ENCODE assay signal across 21 mouse cellular contexts in genomic region chr5:77805303-77805702, GRCm38 (mm10).
DNase-seq lines count a peak whose midpoint lies in the region; ATAC-seq and TF ChIP-seq lines count a peak whose summit lies in the region.
"Had no signal": no experiment of that assay in that cellular context is flagged by ENCODE, and none has a peak within 500 bp of the region (broad histone marks: within the 10 kb centered on the region; RNA-seq: fewer than 3 reads in every experiment).

No protein-coding gene starts in this region.

- peaks cover 10% of the 10 kb centered on the region for H3K4me1 ChIP-seq in forebrain, embryonic 14.5 days (ENCODE audit: control insufficient read depth, insufficient read depth, low read length)
- peaks cover 25% of the 10 kb centered on the region for H3K4me1 ChIP-seq in forebrain, embryonic 13.5 days
- 0 out of 2 replicates have a peak, but pooled peaks cover 3% of the 10 kb centered on the region for H3K4me1 ChIP-seq in forebrain, postnatal 0 days (ENCODE audit: insufficient read depth)
- H3K4me1 ChIP-seq in forebrain, embryonic 11.5 days (replicated peaks; ENCODE audit: control insufficient read depth, insufficient read depth, low read length) = no peaks in the 10 kb centered on the region
- no peaks in the 10 kb centered on the region for H3K4me1 ChIP-seq in midbrain, embryonic 11.5 days (ENCODE audit: control insufficient read depth, insufficient read depth, low read length)
- peaks cover 21% of the 10 kb centered on the region for H3K4me1 ChIP-seq in midbrain, embryonic 13.5 days (replicated peaks)
- H3K4me1 ChIP-seq: embryonic facial prominence, embryonic 12.5 days had no signal

- no peak overlapping the region for H3K4me2 ChIP-seq in forebrain, embryonic 14.5 days (ENCODE audit: low read length)
- no peak overlapping the region for H3K4me2 ChIP-seq in forebrain, embryonic 13.5 days
- no peak overlapping the region for H3K4me2 ChIP-seq in forebrain, postnatal 0 days (ENCODE audit: low read depth)
- no peak overlapping the region for H3K4me2 ChIP-seq in forebrain, embryonic 11.5 days (ENCODE audit: low read depth, low read length, severe bottlenecking)
- H3K4me2 ChIP-seq in midbrain, embryonic 11.5 days = no peak overlapping the region
- H3K4me2 ChIP-seq in midbrain, embryonic 13.5 days (replicated peaks) = no peak overlapping the region
- H3K4me2 ChIP-seq: embryonic facial prominence, embryonic 12.5 days had no signal

- DNase-seq in forebrain, embryonic 14.5 days (ENCODE audit: low spot score) = peak; percentile 36
- peak; percentile 51 for DNase-seq in forebrain, postnatal 0 days
- DNase-seq in forebrain, embryonic 11.5 days (ENCODE audit: low spot score) = no peak
- peak; percentile 73 for DNase-seq in midbrain, embryonic 11.5 days (ENCODE audit: low spot score, missing footprints)
- DNase-seq: adrenal gland, adult 8-10 months; adrenal gland, postnatal 14 days; B cell, adult 2 months; cerebellum, adult 11-12 months; cerebellum, adult 2 months; cerebellum, adult 9-10 months; cerebellum, postnatal 10 days; cerebellum, postnatal 25 days had no signal

- ATAC-seq in forebrain, embryonic 14.5 days = no peak
- no peak for ATAC-seq in forebrain, embryonic 13.5 days
- ATAC-seq in forebrain, postnatal 0 days = peak; percentile 25
- ATAC-seq in forebrain, embryonic 11.5 days (replicated peaks; ENCODE audit: low FRiP score) = no peak
- ATAC-seq in midbrain, embryonic 11.5 days (ENCODE audit: low FRiP score) = no peak
- ATAC-seq in midbrain, embryonic 13.5 days = no peak
- ATAC-seq: activated CD4-positive, CD25-positive, alpha-beta regulatory T cell, adult 4 months; CD4-positive, CD25-positive, alpha-beta regulatory T cell, adult 4 months; Patski had no signal

- no peaks in the 10 kb centered on the region for H3K27me3 ChIP-seq in forebrain, embryonic 14.5 days (replicated peaks; ENCODE audit: control insufficient read depth, insufficient read depth, low read length)
- peaks cover 6% of the 10 kb centered on the region for H3K27me3 ChIP-seq in forebrain, embryonic 13.5 days
- H3K27me3 ChIP-seq in forebrain, postnatal 0 days (ENCODE audit: insufficient read depth, low read length) = no peaks in the 10 kb centered on the region; the same call in 1 of the 2 replicates
- H3K27me3 ChIP-seq in forebrain, embryonic 11.5 days (ENCODE audit: control insufficient read depth, insufficient read depth, low read length) = no peaks in the 10 kb centered on the region
- H3K27me3 ChIP-seq in midbrain, embryonic 11.5 days (ENCODE audit: control insufficient read depth, insufficient read depth, low read length) = no peaks in the 10 kb centered on the region
- no peaks in the 10 kb centered on the region for H3K27me3 ChIP-seq in midbrain, embryonic 13.5 days
- H3K27me3 ChIP-seq: CH12.LX; embryonic facial prominence, embryonic 12.5 days had no signal

- WGBS in forebrain, embryonic 14.5 days = 60% methylated on average over 1 of the region's 1 CpGs
- 74% methylated on average over 1 of the region's 1 CpGs for WGBS in forebrain, embryonic 13.5 days
- 52% methylated on average over 1 of the region's 1 CpGs for WGBS in forebrain, postnatal 0 days
- 85% methylated on average over 1 of the region's 1 CpGs for WGBS in forebrain, embryonic 11.5 days
- WGBS in midbrain, embryonic 11.5 days = 86% methylated on average over 1 of the region's 1 CpGs
- WGBS in midbrain, embryonic 13.5 days = 88% methylated on average over 1 of the region's 1 CpGs

- H3K36me3 ChIP-seq in forebrain, embryonic 14.5 days (ENCODE audit: control insufficient read depth, insufficient read depth, low read length) = no peaks in the 10 kb centered on the region
- H3K36me3 ChIP-seq in forebrain, embryonic 13.5 days (ENCODE audit: poor library complexity, severe bottlenecking) = no peaks in the 10 kb centered on the region
- no peaks in the 10 kb centered on the region for H3K36me3 ChIP-seq in forebrain, postnatal 0 days (ENCODE audit: insufficient read depth)
- H3K36me3 ChIP-seq in forebrain, embryonic 11.5 days (ENCODE audit: control insufficient read depth, insufficient read depth, low read length) = no peaks in the 10 kb centered on the region
- H3K36me3 ChIP-seq in midbrain, embryonic 11.5 days (ENCODE audit: control insufficient read depth, insufficient read depth, low read length) = no peaks in the 10 kb centered on the region
- no peaks in the 10 kb centered on the region for H3K36me3 ChIP-seq in midbrain, embryonic 13.5 days
- H3K36me3 ChIP-seq: embryonic facial prominence, embryonic 10.5 days; embryonic facial prominence, embryonic 12.5 days; G1E had no signal

- H3K9me3 ChIP-seq in forebrain, embryonic 14.5 days (replicated peaks; ENCODE audit: control insufficient read depth, low read length) = no peaks in the 10 kb centered on the region
- H3K9me3 ChIP-seq in forebrain, embryonic 13.5 days (replicated peaks) = no peaks in the 10 kb centered on the region
- no peaks in the 10 kb centered on the region for H3K9me3 ChIP-seq in forebrain, postnatal 0 days (ENCODE audit: low read length)
- H3K9me3 ChIP-seq in forebrain, embryonic 11.5 days (ENCODE audit: control insufficient read depth, low read length) = no peaks in the 10 kb centered on the region
- no peaks in the 10 kb centered on the region for H3K9me3 ChIP-seq in midbrain, embryonic 11.5 days (ENCODE audit: control insufficient read depth, low read length)
- H3K9me3 ChIP-seq in midbrain, embryonic 13.5 days = no peaks in the 10 kb centered on the region
- H3K9me3 ChIP-seq: embryonic facial prominence, embryonic 10.5 days; embryonic facial prominence, embryonic 12.5 days had no signal

- no peak overlapping the region for H3K9ac ChIP-seq in forebrain, embryonic 14.5 days (ENCODE audit: low read length)
- no peak overlapping the region for H3K9ac ChIP-seq in forebrain, embryonic 13.5 days
- H3K9ac ChIP-seq in forebrain, postnatal 0 days = no peak overlapping the region
- H3K9ac ChIP-seq in forebrain, embryonic 11.5 days (ENCODE audit: low read length) = no peak overlapping the region
- no peak overlapping the region for H3K9ac ChIP-seq in midbrain, embryonic 11.5 days (ENCODE audit: low read length)
- H3K9ac ChIP-seq in midbrain, embryonic 13.5 days (replicated peaks) = no peak overlapping the region
- H3K9ac ChIP-seq: embryonic facial prominence, embryonic 12.5 days had no signal

- no peak for TF ChIP-seq CTCF in forebrain, postnatal 0 days (IDR thresholded peaks at IDR 0.05; ENCODE audit: low read depth)

- no peak overlapping the region for H3K27ac ChIP-seq in forebrain, embryonic 14.5 days (ENCODE audit: low read depth, low read length)
- no peak overlapping the region for H3K27ac ChIP-seq in forebrain, embryonic 13.5 days
- H3K27ac ChIP-seq in forebrain, postnatal 0 days (ENCODE audit: low read depth, low read length) = no peak overlapping the region
- H3K27ac ChIP-seq in forebrain, embryonic 11.5 days (ENCODE audit: low read depth, low read length) = no peak overlapping the region
- H3K27ac ChIP-seq in midbrain, embryonic 11.5 days (ENCODE audit: low read depth, low read length) = no peak overlapping the region
- H3K27ac ChIP-seq in midbrain, embryonic 13.5 days = no peak overlapping the region
- H3K27ac ChIP-seq: embryonic facial prominence, embryonic 10.5 days; embryonic facial prominence, embryonic 12.5 days had no signal

- no peak overlapping the region for H3K4me3 ChIP-seq in forebrain, embryonic 14.5 days (ENCODE audit: low read depth, low read length)
- H3K4me3 ChIP-seq in forebrain, embryonic 13.5 days = no peak overlapping the region
- no peak overlapping the region for H3K4me3 ChIP-seq in forebrain, postnatal 0 days (ENCODE audit: low read depth, low read length)
- H3K4me3 ChIP-seq in forebrain, embryonic 11.5 days (ENCODE audit: low read depth, low read length) = no peak overlapping the region
- no peak overlapping the region for H3K4me3 ChIP-seq in midbrain, embryonic 11.5 days (ENCODE audit: low read depth, low read length)
- H3K4me3 ChIP-seq in midbrain, embryonic 13.5 days (replicated peaks) = no peak overlapping the region
- H3K4me3 ChIP-seq: embryonic facial prominence, embryonic 10.5 days; embryonic facial prominence, embryonic 12.5 days had no signal
